Mouse (Mus musculus) brain, embryonic 14.5 days (tissue): ENCODE results near the gene Cd2bp2.

Experiments used
- CTCF ChIP-seq: fragments of 200-500 bp; IDR thresholded peaks from 2 replicates; pipeline ENCODE4 v1.5.1; 2012; ENCODE audit warnings: inconsistent platforms, mild to moderate bottlenecking, moderate library complexity, borderline replicate concordance; ENCODE audit not compliant: insufficient read depth, insufficient read length; ENCODE audit errors: extremely low read depth
- POLR2A ChIP-seq: fragments of 200-500 bp; IDR thresholded peaks from 2 replicates; pipeline ENCODE4 v1.6.1; 2012; ENCODE audit warnings: mild to moderate bottlenecking, inconsistent platforms, borderline replicate concordance; ENCODE audit not compliant: poor library complexity, insufficient read depth, insufficient read length, severe bottlenecking; ENCODE audit errors: extremely low read depth

GRCm38 (mm10) chr7:127162546-127162945, 33.3 kb downstream of the Cd2bp2 start:
- TF ChIP-seq CTCF (no peak), POLR2A (no peak)
